9 mouse cellular contexts compared by ENCODE assay signal in the genomic region with DNA sequence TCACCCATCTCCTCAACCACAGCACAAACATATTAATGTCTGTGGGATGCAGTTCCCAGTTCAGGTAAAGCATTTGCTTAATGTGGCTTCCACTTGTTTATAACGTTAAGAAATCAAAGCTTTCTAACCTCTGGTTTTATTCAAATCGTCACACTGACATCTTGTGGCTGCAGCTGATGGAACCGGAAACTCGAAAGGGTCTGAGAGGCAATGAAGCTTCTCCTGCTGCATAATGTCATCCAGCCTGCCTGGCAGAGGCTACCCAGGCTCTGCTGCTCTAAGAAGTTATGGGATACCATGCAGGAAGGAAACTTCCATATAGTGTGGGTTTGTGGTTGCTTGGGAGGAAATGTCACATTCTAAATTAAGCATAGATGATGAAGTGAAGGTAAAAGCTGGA.
DNase-seq lines count a peak whose midpoint lies in the region; ATAC-seq and TF ChIP-seq lines count a peak whose summit lies in the region.
"Had no signal": no experiment of that assay in that cellular context is flagged by ENCODE, and none has a peak within 500 bp of the region (broad histone marks: within the 10 kb centered on the region; RNA-seq: fewer than 3 reads in every experiment).

No protein-coding gene starts in this region.

- H3K4me2 ChIP-seq in forebrain, embryonic 11.5 days (ENCODE audit: low read depth, low read length, severe bottlenecking): no peak overlapping the region
- no peak overlapping the region for H3K4me2 ChIP-seq in hindbrain, embryonic 12.5 days (replicated peaks)
- no peak overlapping the region for H3K4me2 ChIP-seq in limb, embryonic 14.5 days (replicated peaks; ENCODE audit: low read depth, low read length, severe bottlenecking)
- H3K4me2 ChIP-seq: embryonic facial prominence, embryonic 13.5 days had no signal

- no peaks in the 10 kb centered on the region for H3K36me3 ChIP-seq in forebrain, embryonic 11.5 days (ENCODE audit: control insufficient read depth, insufficient read depth, low read length)
- no peaks in the 10 kb centered on the region for H3K36me3 ChIP-seq in forebrain, embryonic 10.5 days (replicated peaks)
- no peaks in the 10 kb centered on the region for H3K36me3 ChIP-seq in hindbrain, embryonic 12.5 days
- H3K36me3 ChIP-seq in limb, embryonic 14.5 days (ENCODE audit: control insufficient read depth, insufficient read depth, low read length): no peaks in the 10 kb centered on the region
- H3K36me3 ChIP-seq: embryonic facial prominence, embryonic 13.5 days had no signal

- 31% methylated on average over 4 of the region's 4 CpGs for whole genome bisulfite sequencing in forebrain, embryonic 11.5 days
- WGBS in forebrain, embryonic 10.5 days: 27% methylated on average over 4 of the region's 4 CpGs
- 19% methylated on average over 4 of the region's 4 CpGs for WGBS in hindbrain, embryonic 12.5 days
- WGBS in limb, embryonic 14.5 days: 15% methylated on average over 4 of the region's 4 CpGs

- no peak overlapping the region for H3K27ac ChIP-seq in forebrain, embryonic 11.5 days (ENCODE audit: low read depth, low read length)
- no peak overlapping the region for H3K27ac ChIP-seq in forebrain, embryonic 10.5 days
- H3K27ac ChIP-seq in hindbrain, embryonic 12.5 days: no peak overlapping the region
- H3K27ac ChIP-seq in limb, embryonic 14.5 days (replicated peaks; ENCODE audit: low read depth, low read length): no peak overlapping the region
- H3K27ac ChIP-seq: embryonic facial prominence, embryonic 13.5 days had no signal

- H3K4me3 ChIP-seq in forebrain, embryonic 11.5 days (ENCODE audit: low read depth, low read length): no peak overlapping the region
- H3K4me3 ChIP-seq in forebrain, embryonic 10.5 days: no peak overlapping the region
- no peak overlapping the region for H3K4me3 ChIP-seq in hindbrain, embryonic 12.5 days
- H3K4me3 ChIP-seq in limb, embryonic 14.5 days (replicated peaks; ENCODE audit: low read length): no peak overlapping the region
- H3K4me3 ChIP-seq: embryonic facial prominence, embryonic 13.5 days had no signal

- no peaks in the 10 kb centered on the region for H3K27me3 ChIP-seq in forebrain, embryonic 11.5 days (ENCODE audit: control insufficient read depth, insufficient read depth, low read length)
- no peaks in the 10 kb centered on the region for H3K27me3 ChIP-seq in forebrain, embryonic 10.5 days (ENCODE audit: poor library complexity, severe bottlenecking)
- no peaks in the 10 kb centered on the region for H3K27me3 ChIP-seq in hindbrain, embryonic 12.5 days
- no peaks in the 10 kb centered on the region for H3K27me3 ChIP-seq in limb, embryonic 14.5 days (ENCODE audit: control insufficient read depth, insufficient read depth, low read length)
- H3K27me3 ChIP-seq: embryonic facial prominence, embryonic 13.5 days had no signal

- intact Hi-C loops in heart, postnatal 10 days (cut with DNase I): no loop called here

- H3K4me1 ChIP-seq in forebrain, embryonic 11.5 days (replicated peaks; ENCODE audit: control insufficient read depth, insufficient read depth, low read length): no peaks in the 10 kb centered on the region
- H3K4me1 ChIP-seq in forebrain, embryonic 10.5 days: no peaks in the 10 kb centered on the region
- H3K4me1 ChIP-seq in hindbrain, embryonic 12.5 days: no peaks in the 10 kb centered on the region
- H3K4me1 ChIP-seq in limb, embryonic 14.5 days (ENCODE audit: control insufficient read depth, insufficient read depth, low read length): no peaks in the 10 kb centered on the region
- H3K4me1 ChIP-seq: embryonic facial prominence, embryonic 13.5 days had no signal

- TF ChIP-seq POLR2A in limb, embryonic 14.5 days (IDR thresholded peaks at IDR 0.05; ENCODE audit: borderline replicate concordance, extremely low read depth, insufficient read depth, insufficient read length): no peak

- ATAC-seq in forebrain, embryonic 11.5 days (replicated peaks; ENCODE audit: low FRiP score): no peak
- ATAC-seq in hindbrain, embryonic 12.5 days (ENCODE audit: low FRiP score): 0 out of 2 replicates have a peak, but pooled peaks have one; percentile 50
- no peak for ATAC-seq in limb, embryonic 14.5 days (ENCODE audit: low FRiP score, low read depth)

- no peaks in the 10 kb centered on the region for H3K9me3 ChIP-seq in forebrain, embryonic 11.5 days (ENCODE audit: control insufficient read depth, low read length)
- H3K9me3 ChIP-seq in forebrain, embryonic 10.5 days: no peaks in the 10 kb centered on the region
- H3K9me3 ChIP-seq in hindbrain, embryonic 12.5 days (replicated peaks): no peaks in the 10 kb centered on the region
- no peaks in the 10 kb centered on the region for H3K9me3 ChIP-seq in limb, embryonic 14.5 days (ENCODE audit: control insufficient read depth, low read length)
- H3K9me3 ChIP-seq: embryonic facial prominence, embryonic 13.5 days had no signal

- DNase-seq in forebrain, embryonic 11.5 days (ENCODE audit: low spot score): peak; percentile 48
- DNase-seq in forebrain, embryonic 10.5 days (ENCODE audit: extremely low spot score, low spot score): no peak
- DNase-seq in brain, adult 2 months (ENCODE audit: low read depth, low spot score): peak; percentile 82
- peak; percentile 4 for DNase-seq in limb, embryonic 14.5 days (ENCODE audit: low spot score)
- DNase-seq in telencephalon, adult 2 months (ENCODE audit: low read depth, low spot score): peak; percentile 58
- no peak for DNase-seq in heart, postnatal 10 days
- DNase-seq in kidney, adult 11 months: no peak

- H3K9ac ChIP-seq in forebrain, embryonic 11.5 days (ENCODE audit: low read length): no peak overlapping the region
- H3K9ac ChIP-seq in hindbrain, embryonic 12.5 days: no peak overlapping the region
- no peak overlapping the region for H3K9ac ChIP-seq in limb, embryonic 14.5 days (ENCODE audit: low read depth, low read length, severe bottlenecking)
- H3K9ac ChIP-seq: embryonic facial prominence, embryonic 13.5 days had no signal

Comparison
In these comparisons a context has a peak if more than half of its experiments do, and no peak if none do; other contexts are left out.
1. DNase-seq: peak in forebrain, embryonic 11.5 days (single experiment), brain, adult 2 months (single experiment), limb, embryonic 14.5 days (single experiment) and telencephalon, adult 2 months (single experiment); none in forebrain, embryonic 10.5 days (single experiment), heart, postnatal 10 days (0 of 2) and kidney, adult 11 months (single experiment).